Mouse (Mus musculus) midbrain, embryonic 16.5 days (tissue): ENCODE measurements at regions not wholly inside any gene's neighbourhood (a gene's known extent, or its start where the extent isn't known, plus 50 kb on each side); places are given as distances from the start of the nearest gene placed in this dataset.
A peak's percentile ranks its signal among the peaks of the same experiment; 100 is the strongest.

ENCODE experiments used
- ATAC-seq: fragments of 200-750 bp; cut with Nextera tagmentation; 2 replicates; pipeline ENCODE4 v1.8.0; 2017; ENCODE audit warnings: moderate TSS enrichment
- H3K27ac ChIP-seq: fragments of 300-500 bp; sonication (generic); 2 replicates; pipeline ENCODE4 v1.5.1; 2014; ENCODE audit warnings: mild to moderate bottlenecking, low read length, mixed read lengths
- H3K27me3 ChIP-seq: fragments of 300-500 bp; sonication (generic); 2 replicates; pipeline ENCODE4 v1.6.1; 2014; ENCODE audit warnings: low read depth, low read length, mixed read lengths; ENCODE audit not compliant: control insufficient read depth, insufficient read depth
- H3K36me3 ChIP-seq: fragments of 300-500 bp; sonication (generic); 2 replicates; pipeline ENCODE4 v1.6.1; 2014; ENCODE audit warnings: mild to moderate bottlenecking, low read length, moderate library complexity, mixed read lengths; ENCODE audit not compliant: control insufficient read depth, insufficient read depth
- H3K4me1 ChIP-seq: fragments of 300-500 bp; sonication (generic); 2 replicates; pipeline ENCODE4 v1.6.1; 2014; ENCODE audit warnings: mild to moderate bottlenecking, low read length, mixed read lengths; ENCODE audit not compliant: control insufficient read depth, insufficient read depth
- H3K4me2 ChIP-seq: fragments of 300-500 bp; sonication (generic); 2 replicates; pipeline ENCODE4 v1.6.1; 2014; ENCODE audit warnings: mild to moderate bottlenecking, low read length, mixed read lengths
- H3K4me3 ChIP-seq: fragments of 300-500 bp; sonication (generic); 2 replicates; pipeline ENCODE4 v1.5.1; 2014; ENCODE audit warnings: low read depth, mild to moderate bottlenecking, low read length, moderate library complexity, mixed read lengths
- H3K9ac ChIP-seq: fragments of 300-500 bp; sonication (generic); 2 replicates; pipeline ENCODE4 v1.6.1; 2014; ENCODE audit warnings: low read depth, low read length, mixed read lengths
- H3K9me3 ChIP-seq: fragments of 300-500 bp; sonication (generic); replicated peaks from 2 replicates; pipeline ENCODE4 v1.6.1; 2014; ENCODE audit warnings: mild to moderate bottlenecking, low read length, mixed read lengths; ENCODE audit not compliant: control insufficient read depth, poor library complexity, severe bottlenecking
- WGBS: fragments of 180-500 bp; shearing (Covaris S2); extraction: QIAGEN DNeasy Blood & Tissue Kit; methylation state at CpG from one replicate; pipeline ENCODE4 v1.1.7; 2014; 5-methylcytosine and 5-hydroxymethylcytosine counted together

GRCm38 (mm10) chr14:25168310-25168709, 290.7 kb upstream of the Zmiz1 start:
- Histone ChIP-seq H3K27me3 (no peaks in the 10 kb centered on the region), H3K4me1 (no peaks in the 10 kb centered on the region; the same call in 1 of the 2 replicates), H3K9ac (no peak overlapping the region), H3K36me3 (no peaks in the 10 kb centered on the region), H3K4me3 (no peak overlapping the region), H3K27ac (no peak overlapping the region), H3K4me2 (no peak overlapping the region), H3K9me3 (no peaks in the 10 kb centered on the region)
- WGBS = 68% methylated on average over 5 of the region's 5 CpGs
- ATAC-seq = no peak

GRCm38 (mm10) chr14:25173281-25173680, 285.7 kb upstream of the Zmiz1 start:
- Histone ChIP-seq H3K27me3 (no peaks in the 10 kb centered on the region), H3K4me2 (no peak overlapping the region), H3K9ac (no peak overlapping the region), H3K27ac (no peak overlapping the region), H3K4me1 (no peaks in the 10 kb centered on the region), H3K4me3 (no peak overlapping the region), H3K9me3 (no peaks in the 10 kb centered on the region), H3K36me3 (no peaks in the 10 kb centered on the region)
- 80% methylated on average over 6 of the region's 6 CpGs for WGBS
- no peak for ATAC-seq

- H3K4me1 ChIP-seq = no peaks in the 10 kb centered on the region
- H3K9ac ChIP-seq = no peak overlapping the region
- no peak for ATAC-seq
- no peaks in the 10 kb centered on the region for H3K9me3 ChIP-seq
- H3K4me2 ChIP-seq = no peak overlapping the region
- 79% methylated on average over 6 of the region's 6 CpGs for WGBS
- no peak overlapping the region for H3K27ac ChIP-seq
- H3K27me3 ChIP-seq = no peaks in the 10 kb centered on the region
- H3K4me3 ChIP-seq = no peak overlapping the region
- no peaks in the 10 kb centered on the region for H3K36me3 ChIP-seq
Observed at GRCm38 (mm10) chr14:25173873-25174272, 285.1 kb upstream of the Zmiz1 start.

GRCm38 (mm10) chr14:25174402-25174801, 284.6 kb upstream of the Zmiz1 start:
- Histone ChIP-seq H3K4me3 (no peak overlapping the region), H3K4me1 (0 out of 2 replicates have a peak, but pooled peaks cover under 1% of the 10 kb centered on the region), H3K27me3 (no peaks in the 10 kb centered on the region), H3K9me3 (no peaks in the 10 kb centered on the region), H3K36me3 (no peaks in the 10 kb centered on the region), H3K27ac (no peak overlapping the region), H3K9ac (no peak overlapping the region), H3K4me2 (no peak overlapping the region)
- ATAC-seq = no peak
- 59% methylated on average over 2 of the region's 2 CpGs for WGBS

GRCm38 (mm10) chr14:25176206-25176605, 282.8 kb upstream of the Zmiz1 start:
- H3K27ac ChIP-seq = no peak overlapping the region
- H3K4me1 ChIP-seq = peaks cover 10% of the 10 kb centered on the region
- ATAC-seq = no peak
- H3K27me3 ChIP-seq = no peaks in the 10 kb centered on the region
- H3K9ac ChIP-seq = no peak overlapping the region
- H3K4me3 ChIP-seq = no peak overlapping the region
- no peaks in the 10 kb centered on the region for H3K36me3 ChIP-seq
- no peak overlapping the region for H3K4me2 ChIP-seq
- H3K9me3 ChIP-seq = no peaks in the 10 kb centered on the region
- 74% methylated on average over 6 of the region's 6 CpGs for WGBS

GRCm38 (mm10) chr14:25180126-25180525, 278.9 kb upstream of the Zmiz1 start:
- H3K27ac ChIP-seq = peak overlapping the region; percentile 50; the same call in 1 of the 2 replicates
- 35% methylated on average over 9 of the region's 9 CpGs for WGBS
- H3K27me3 ChIP-seq = no peaks in the 10 kb centered on the region
- no peak overlapping the region for H3K4me3 ChIP-seq
- peaks cover 14% of the 10 kb centered on the region for H3K4me1 ChIP-seq
- no peak overlapping the region for H3K4me2 ChIP-seq
- H3K36me3 ChIP-seq = no peaks in the 10 kb centered on the region
- no peak for ATAC-seq
- no peaks in the 10 kb centered on the region for H3K9me3 ChIP-seq
- no peak overlapping the region for H3K9ac ChIP-seq

GRCm38 (mm10) chr14:25181406-25181805, 277.6 kb upstream of the Zmiz1 start:
- Histone ChIP-seq H3K4me1 (peaks cover 26% of the 10 kb centered on the region), H3K9me3 (no peaks in the 10 kb centered on the region), H3K27ac (no peak overlapping the region), H3K9ac (no peak overlapping the region), H3K4me3 (no peak overlapping the region), H3K27me3 (no peaks in the 10 kb centered on the region), H3K4me2 (no peak overlapping the region), H3K36me3 (no peaks in the 10 kb centered on the region)
- 61% methylated on average over 2 of the region's 2 CpGs for WGBS
- no peak for ATAC-seq

- no peak overlapping the region for H3K9ac ChIP-seq
- WGBS = 71% methylated on average over 5 of the region's 5 CpGs
- no peak overlapping the region for H3K4me2 ChIP-seq
- H3K9me3 ChIP-seq = no peaks in the 10 kb centered on the region
- H3K4me1 ChIP-seq = peaks cover 34% of the 10 kb centered on the region
- no peak overlapping the region for H3K4me3 ChIP-seq
- H3K27ac ChIP-seq = no peak overlapping the region
- ATAC-seq = no peak
- H3K27me3 ChIP-seq = no peaks in the 10 kb centered on the region; the same call in 1 of the 2 replicates
- H3K36me3 ChIP-seq = no peaks in the 10 kb centered on the region
Observed at GRCm38 (mm10) chr14:25184042-25184441, 274.9 kb upstream of the Zmiz1 start.

GRCm38 (mm10) chr14:25184875-25185274, 274.1 kb upstream of the Zmiz1 start:
- H3K27me3 ChIP-seq = no peaks in the 10 kb centered on the region; the same call in 1 of the 2 replicates
- no peak for ATAC-seq
- H3K36me3 ChIP-seq = no peaks in the 10 kb centered on the region
- no peak overlapping the region for H3K9ac ChIP-seq
- H3K4me2 ChIP-seq = no peak overlapping the region
- WGBS = 76% methylated on average over 1 of the region's 1 CpGs
- H3K4me3 ChIP-seq = no peak overlapping the region
- peak overlapping the region; percentile 3 for H3K27ac ChIP-seq
- peaks cover 31% of the 10 kb centered on the region for H3K4me1 ChIP-seq
- no peaks in the 10 kb centered on the region for H3K9me3 ChIP-seq
